Mouse (Mus musculus): Measurements from ENCODE around the gene Uba5.

DNA sequence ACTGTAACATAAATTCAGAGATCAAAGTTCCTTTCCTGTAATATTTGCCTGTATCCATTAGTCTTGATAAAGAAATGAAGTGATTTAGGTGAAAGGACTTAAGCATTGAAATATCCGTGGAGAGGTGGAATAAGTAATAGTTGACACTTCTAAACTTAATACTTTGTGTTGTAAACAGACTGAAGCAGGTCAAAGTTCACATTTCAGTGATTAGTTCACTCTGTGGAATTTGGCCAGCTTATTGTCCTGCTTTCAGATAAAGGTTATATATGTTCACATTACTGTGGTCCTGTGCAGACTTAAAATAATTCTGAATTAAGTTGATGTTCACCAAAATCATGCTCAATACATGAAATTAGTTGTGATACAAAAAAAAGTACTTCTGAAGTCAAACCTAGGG is 1.6 kb upstream of the Uba5 start:
- TF ChIP-seq POLR2A (IDR thresholded peaks at IDR 0.05; ENCODE audit: extremely low read depth, insufficient read depth, low read length) (no peak), CTCF (IDR thresholded peaks at IDR 0.05; ENCODE audit: extremely low read depth, insufficient read depth, low read length) (no peak)
